Mouse (Mus musculus) B cell, adult 2 months (primary cell): Measurements from ENCODE around the gene Cckbr.
A peak's percentile ranks its signal among the peaks of the same experiment; 100 is the strongest.

Source experiments
- DNase-seq, 2 experiments: peaks; one replicate each; pipeline ENCODE4 v3.0.0; 2022

The Cckbr gene

GRCm38 (mm10) chr7:105498854-105499492 lies 73.4 kb downstream of the Cckbr start:
- no peak for DNase-seq

DNA sequence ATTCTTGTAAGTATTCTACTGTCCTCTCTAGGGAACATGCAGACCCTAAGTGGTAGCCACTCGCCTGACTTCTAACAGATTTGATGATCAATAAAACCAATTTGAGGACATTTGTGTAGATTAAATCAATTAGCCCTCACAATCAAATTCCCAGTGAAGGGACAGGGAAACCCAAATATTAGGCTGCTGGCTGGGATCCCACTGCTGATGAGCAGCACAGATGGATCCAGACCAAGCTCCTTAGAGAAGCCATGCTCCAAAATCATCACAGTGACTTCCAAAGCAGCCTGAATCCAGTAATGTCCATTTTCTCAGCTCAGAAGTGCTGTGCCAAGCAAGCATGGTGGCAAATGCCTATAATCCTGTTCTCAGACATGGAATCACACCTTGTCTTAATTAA lies 74.1 kb downstream of the Cckbr start:
- DNase-seq = no peak

DNA sequence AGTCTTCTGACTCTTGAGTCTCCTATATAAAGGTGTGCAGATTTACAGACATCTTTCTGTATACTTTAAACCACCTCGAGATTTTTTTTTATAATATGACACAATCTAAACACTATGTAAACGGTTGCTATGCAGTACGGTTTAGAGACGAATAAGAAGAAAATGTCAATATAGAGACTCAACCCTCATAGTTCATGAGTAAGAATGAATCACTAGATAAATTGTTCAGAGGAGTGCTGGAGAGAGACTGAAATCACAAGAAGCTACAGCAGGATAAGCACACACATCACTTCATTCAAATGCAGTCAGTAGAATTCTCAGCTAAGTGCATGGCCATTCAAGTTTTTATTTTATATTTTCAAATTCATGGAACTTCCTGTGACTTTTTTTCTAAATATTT lies 76.5 kb downstream of the Cckbr start:
- DNase-seq = no peak

DNA sequence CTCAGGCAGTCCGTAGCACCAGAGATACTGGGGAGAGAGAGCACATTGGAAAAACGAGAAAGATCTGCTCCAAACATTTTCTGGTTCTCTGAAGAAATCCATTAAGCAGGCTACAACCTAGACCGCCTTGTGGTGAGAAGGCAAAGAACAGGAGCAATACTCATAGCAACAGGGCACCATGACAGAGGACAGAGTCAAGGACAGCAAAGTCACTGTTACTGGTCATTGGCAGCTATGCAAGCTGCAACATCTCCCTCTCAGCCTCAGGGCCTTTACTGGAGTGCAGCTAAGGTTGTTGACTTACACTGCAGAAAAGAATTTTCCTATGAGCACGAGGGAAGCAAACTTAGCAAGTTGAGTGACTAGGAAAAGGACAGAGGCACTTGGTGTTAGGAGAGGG lies 81.7 kb downstream of the Cckbr start:
- no peak for DNase-seq

- DNase-seq = no peak
These were observed 84.6 kb downstream of the Cckbr start for GRCm38 (mm10) chr7:105510143-105510542.

DNA sequence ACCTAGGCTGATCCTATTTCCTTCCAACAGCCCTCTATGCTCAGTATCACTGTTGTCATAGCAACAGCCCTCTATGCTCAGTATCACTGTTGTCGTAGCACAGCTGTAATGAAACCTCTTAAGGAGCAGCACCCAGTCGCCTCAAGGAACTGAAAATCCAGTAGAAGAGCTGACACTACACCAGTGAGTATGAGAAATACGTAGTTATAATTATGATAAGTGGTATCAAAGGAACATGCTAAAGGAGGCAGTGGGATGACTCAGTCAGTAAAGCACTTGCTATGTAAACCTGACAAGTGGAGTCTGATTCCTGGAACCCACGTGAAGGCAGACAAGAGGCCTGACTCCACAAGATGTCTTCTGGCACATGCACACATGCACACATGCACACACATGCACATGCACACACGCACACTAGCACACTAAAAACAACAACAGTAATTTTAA lies 88.3 kb downstream of the Cckbr start:
- no peak for DNase-seq

DNA sequence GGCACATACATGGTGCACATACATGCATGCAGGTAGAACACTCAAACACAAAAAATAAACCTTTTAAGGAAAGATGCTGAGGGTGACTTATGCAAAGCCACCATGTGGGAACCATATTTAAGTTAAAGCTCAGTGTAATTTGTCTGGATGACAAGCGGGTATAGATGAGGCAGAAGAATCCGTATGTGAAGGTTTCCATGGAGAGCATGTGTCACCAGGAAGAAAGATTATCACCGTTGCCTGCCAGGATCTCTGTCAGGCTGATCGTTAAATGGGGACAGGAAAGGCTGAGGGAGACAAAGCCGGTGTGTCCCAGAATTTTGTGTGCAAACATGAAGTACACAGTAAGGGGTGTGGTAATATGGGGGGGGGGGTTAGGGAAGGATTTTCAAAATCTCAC lies 89.0 kb downstream of the Cckbr start:
- no peak for DNase-seq

GRCm38 (mm10) chr7:105515178-105515577 lies 89.6 kb downstream of the Cckbr start:
- peak; percentile 69 to 70 for DNase-seq

- no peak for DNase-seq
These were observed 91.3 kb downstream of the Cckbr start for GRCm38 (mm10) chr7:105516669-105517360.

GRCm38 (mm10) chr7:105519336-105519735 lies 93.8 kb downstream of the Cckbr start:
- DNase-seq = no peak

- no peak for DNase-seq
These were observed 94.2 kb downstream of the Cckbr start for GRCm38 (mm10) chr7:105519771-105520170.

GRCm38 (mm10) chr7:105520201-105520600 lies 94.7 kb downstream of the Cckbr start:
- DNase-seq = no peak
